Mouse (Mus musculus) kidney, embryonic 16.5 days (tissue): Measurements from ENCODE around the gene Gm20721. TPM values are rescaled to one million over a fixed set of nuclear protein-coding genes. Genes with fewer than 3 reads are reported as not detected.

Experiments used
- ATAC-seq: fragments of 200-750 bp; cut with Nextera tagmentation; 2 replicates; pipeline ENCODE4 v1.8.0; 2017; ENCODE audit warnings: moderate TSS enrichment; ENCODE audit not compliant: low FRiP score, low TSS enrichment
- H3K27ac ChIP-seq: fragments of 300-500 bp; sonication (generic); 2 replicates; pipeline ENCODE4 v1.5.1; 2014; ENCODE audit warnings: low read length
- H3K27me3 ChIP-seq: fragments of 300-500 bp; sonication (generic); 2 replicates; pipeline ENCODE4 v1.6.1; 2014; ENCODE audit warnings: low read length, control low read depth, mixed read lengths; ENCODE audit not compliant: insufficient read depth
- H3K36me3 ChIP-seq: fragments of 300-500 bp; sonication (generic); 2 replicates; pipeline ENCODE4 v1.6.1; 2014; ENCODE audit warnings: low read length, control low read depth, mixed read lengths; ENCODE audit not compliant: insufficient read depth
- H3K4me1 ChIP-seq: fragments of 300-500 bp; sonication (generic); 2 replicates; pipeline ENCODE4 v1.6.1; 2014; ENCODE audit warnings: low read length, control low read depth, mixed read lengths; ENCODE audit not compliant: insufficient read depth
- H3K4me2 ChIP-seq: fragments of 300-500 bp; sonication (generic); replicated peaks from 2 replicates; pipeline ENCODE4 v1.6.1; 2014; ENCODE audit warnings: low read depth, low read length
- H3K4me3 ChIP-seq: fragments of 300-500 bp; sonication (generic); 2 replicates; pipeline ENCODE4 v1.5.1; 2014; ENCODE audit warnings: mild to moderate bottlenecking, low read length
- H3K9ac ChIP-seq: fragments of 300-500 bp; sonication (generic); replicated peaks from 2 replicates; pipeline ENCODE4 v1.6.1; 2014; ENCODE audit warnings: low read length
- H3K9me3 ChIP-seq: fragments of 300-500 bp; sonication (generic); 2 replicates; pipeline ENCODE4 v1.6.1; 2016; ENCODE audit warnings: low read length, control low read depth
- WGBS: fragments of 180-500 bp; shearing (Covaris S2); extraction: QIAGEN DNeasy Blood & Tissue Kit; methylation state at CpG from one replicate; pipeline ENCODE4 v1.1.7; 2014; 5-methylcytosine and 5-hydroxymethylcytosine counted together
- polyA plus RNA-seq: library from polyadenylated mRNA; unstranded; fragments of >200 nt; fragmentation: Nextera tagmentation; extraction: Ambion mirVana; gene quantifications from 2 replicates; pipeline ENCODE4 v1.2.1, GENCODE M21; 2015

Gene Gm20721
- polyA plus RNA-seq, 1 experiment from 2014 or later: 18.2 TPM

DNA sequence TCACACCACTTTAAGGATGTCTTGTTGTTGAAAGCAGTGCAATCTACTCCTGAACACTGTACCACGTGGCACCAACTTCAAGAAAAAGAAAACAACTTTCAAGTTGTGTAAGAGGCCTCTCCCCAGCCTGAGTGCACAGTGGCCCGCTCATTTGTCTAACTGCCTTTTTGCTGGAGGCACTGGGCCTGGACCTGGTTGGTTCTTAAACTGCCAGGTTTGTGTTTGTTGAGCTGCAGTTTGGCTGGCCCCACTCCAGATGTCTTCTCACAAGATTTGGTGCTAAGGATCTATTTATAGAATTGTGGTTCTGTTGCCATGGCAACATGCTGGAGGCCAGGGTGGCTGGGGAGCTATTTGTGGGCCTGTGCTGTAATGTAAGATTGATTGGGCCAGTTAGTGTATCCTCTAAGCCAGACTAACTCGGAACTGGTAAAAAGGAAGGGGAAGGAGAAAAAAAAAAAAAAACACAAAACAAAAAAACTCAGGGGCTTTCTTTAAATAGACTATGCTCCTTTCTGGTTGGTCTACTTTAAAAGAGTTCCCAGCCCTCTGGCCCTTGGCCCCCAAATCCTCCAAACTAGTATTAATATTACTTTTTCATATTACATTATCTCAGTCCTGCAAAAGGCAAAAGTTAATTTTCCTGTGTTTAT, 2.4 kb downstream of the Gm20721 start:
- 0% methylated on average over 3 of the region's 3 CpGs for WGBS
- Histone ChIP-seq H3K4me3 (0 out of 2 replicates have a peak overlapping the region, but pooled peaks have one; percentile 9), H3K9me3 (peaks cover 4% of the 10 kb centered on the region; the same call in 1 of the 2 replicates), H3K36me3 (peaks cover 44% of the 10 kb centered on the region), H3K27me3 (no peaks in the 10 kb centered on the region), H3K4me1 (peaks cover 56% of the 10 kb centered on the region), H3K9ac (peak overlapping the region; percentile 50), H3K27ac (peak overlapping the region; percentile 90), H3K4me2 (peak overlapping the region; percentile 38)
- ATAC-seq: peak; percentile 76

GRCm38 (mm10) chr2:174343566-174343965, 2.9 kb downstream of the Gm20721 start:
- 0% methylated on average over 1 of the region's 1 CpGs for WGBS
- H3K9ac ChIP-seq: peak overlapping the region; percentile 50; the same call in 1 of the 2 replicates
- H3K36me3 ChIP-seq: peaks cover 44% of the 10 kb centered on the region

DNA sequence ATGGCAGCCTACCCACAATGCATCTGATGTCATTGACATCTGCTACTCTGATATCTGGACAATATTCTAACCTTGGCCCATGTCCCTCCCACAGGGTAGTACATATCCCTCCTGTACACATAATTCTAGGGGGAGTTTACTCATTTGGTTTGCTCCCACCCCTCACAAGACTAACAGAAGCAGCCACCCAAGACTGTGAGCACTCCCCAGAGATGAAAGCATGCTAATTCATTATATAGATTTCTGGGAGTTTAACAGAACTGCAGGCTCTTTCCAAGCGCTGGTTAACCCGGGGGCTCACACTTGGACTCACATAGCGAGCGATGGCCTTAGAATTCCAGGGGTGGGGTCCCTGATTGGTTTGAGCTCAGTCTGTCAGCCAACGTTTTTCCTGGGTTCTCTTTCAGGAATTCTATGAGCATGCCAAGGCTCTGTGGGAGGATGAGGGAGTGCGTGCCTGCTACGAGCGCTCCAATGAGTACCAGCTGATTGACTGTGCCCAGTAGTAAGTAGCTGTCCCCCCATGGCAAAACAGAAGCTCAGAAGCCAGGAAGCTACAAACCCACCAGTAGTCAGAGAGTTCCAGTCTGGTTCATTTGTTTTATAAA, 3.6 kb downstream of the Gm20721 start:
- peaks cover 4% of the 10 kb centered on the region; the same call in 1 of the 2 replicates for H3K9me3 ChIP-seq
- peak overlapping the region; percentile 90 for H3K27ac ChIP-seq
- H3K36me3 ChIP-seq: peaks cover 44% of the 10 kb centered on the region
- peaks cover 65% of the 10 kb centered on the region for H3K4me1 ChIP-seq
- H3K4me3 ChIP-seq: no peak overlapping the region
- no peak for ATAC-seq
- 44% methylated on average over 8 of the region's 8 CpGs for WGBS
- H3K4me2 ChIP-seq: peak overlapping the region; percentile 38; the same call in 1 of the 2 replicates
- no peak overlapping the region; the same call in 1 of the 2 replicates for H3K9ac ChIP-seq
- H3K27me3 ChIP-seq: no peaks in the 10 kb centered on the region

More at GRCm38 (mm10) chr2:174343566-174343965, 2.9 kb downstream of the Gm20721 start:
- no peaks in the 10 kb centered on the region for H3K27me3 ChIP-seq
- peak overlapping the region; percentile 38 for H3K4me2 ChIP-seq
- H3K4me3 ChIP-seq: 0 out of 2 replicates have a peak overlapping the region, but pooled peaks have one; percentile 9
- peak overlapping the region; percentile 90 for H3K27ac ChIP-seq
- ATAC-seq: 0 out of 2 replicates have a peak, but pooled peaks have one; percentile 10
- peaks cover 61% of the 10 kb centered on the region for H3K4me1 ChIP-seq
- peaks cover 4% of the 10 kb centered on the region; the same call in 1 of the 2 replicates for H3K9me3 ChIP-seq

GRCm38 (mm10) chr2:174340893-174341580, 5.5 kb downstream of the Gm20721 start:
- H3K4me3 ChIP-seq: no peak overlapping the region
- H3K27ac ChIP-seq: no peak overlapping the region
- H3K27me3 ChIP-seq: no peaks in the 10 kb centered on the region
- H3K4me2 ChIP-seq: no peak overlapping the region
- 66% methylated on average over 4 of the region's 4 CpGs for WGBS
- H3K9ac ChIP-seq: no peak overlapping the region
- H3K4me1 ChIP-seq: peaks cover 73% of the 10 kb centered on the region
- peaks cover under 1% of the 10 kb centered on the region; the same call in 1 of the 2 replicates for H3K9me3 ChIP-seq
- peaks cover 30% of the 10 kb centered on the region for H3K36me3 ChIP-seq
- no peak for ATAC-seq

DNA sequence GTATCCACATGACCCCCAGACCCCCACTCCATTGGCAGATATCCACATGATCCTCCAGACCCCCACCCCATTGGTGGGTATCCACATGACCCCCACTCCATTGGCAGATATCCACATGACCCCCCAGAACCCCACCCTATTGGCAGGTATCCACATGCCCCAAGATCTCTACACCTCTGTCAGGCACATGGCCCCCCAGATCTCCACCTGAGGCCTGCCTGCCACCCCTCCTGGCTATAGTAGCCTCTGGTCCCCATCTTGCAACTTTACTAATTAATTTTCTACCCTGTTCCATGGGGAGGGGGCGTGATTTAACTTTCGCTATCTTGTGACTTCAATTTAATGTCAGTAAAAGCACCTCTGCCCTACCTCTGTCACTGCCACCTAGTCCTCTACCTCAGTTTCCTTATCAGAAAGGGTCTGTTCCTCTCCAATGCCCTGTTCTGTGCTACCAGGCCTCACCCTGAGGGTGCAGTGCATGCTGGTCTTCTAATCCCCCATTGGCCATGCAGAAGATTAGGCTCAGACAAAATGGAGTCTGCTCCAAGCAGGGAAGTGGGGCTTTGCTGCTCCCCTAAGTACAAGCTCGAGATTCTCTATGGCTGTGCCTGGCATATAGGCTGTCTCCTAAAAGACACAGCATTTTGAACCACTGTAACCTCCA, 6.2 kb downstream of the Gm20721 start:
- Histone ChIP-seq H3K9ac (no peak overlapping the region), H3K4me1 (peaks cover 78% of the 10 kb centered on the region), H3K27me3 (no peaks in the 10 kb centered on the region), H3K4me2 (no peak overlapping the region), H3K36me3 (peaks cover 24% of the 10 kb centered on the region), H3K4me3 (no peak overlapping the region), H3K27ac (no peak overlapping the region; the same call in 1 of the 2 replicates), H3K9me3 (no peaks in the 10 kb centered on the region)
- no peak for ATAC-seq
- 77% methylated on average over 3 of the region's 3 CpGs for WGBS

DNA sequence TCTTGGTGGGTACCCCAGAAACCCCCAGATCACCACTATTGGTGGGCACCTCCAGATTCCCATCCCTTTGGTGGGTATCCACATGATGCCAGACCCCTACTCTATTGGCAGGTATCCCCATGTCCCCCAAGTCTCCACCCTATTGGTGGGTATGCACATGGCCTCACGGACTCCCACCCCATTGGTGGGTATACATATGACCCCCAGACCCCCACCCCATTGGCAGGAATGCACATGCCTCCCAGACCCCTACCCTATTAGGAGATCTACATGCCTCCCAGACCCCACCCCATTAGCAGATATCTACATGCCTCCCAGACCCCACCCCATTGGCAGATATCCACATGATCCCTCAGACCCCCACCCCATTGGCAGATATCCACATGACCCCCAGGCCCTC, 6.8 kb downstream of the Gm20721 start:
- no peak overlapping the region for H3K4me2 ChIP-seq
- no peaks in the 10 kb centered on the region for H3K9me3 ChIP-seq
- H3K36me3 ChIP-seq: peaks cover 18% of the 10 kb centered on the region
- H3K4me1 ChIP-seq: peaks cover 83% of the 10 kb centered on the region
- H3K27ac ChIP-seq: no peak overlapping the region
- no peaks in the 10 kb centered on the region for H3K27me3 ChIP-seq
- no peak overlapping the region for H3K9ac ChIP-seq
- 95% methylated on average over 1 of the region's 1 CpGs for whole genome bisulfite sequencing
- no peak for ATAC-seq
- H3K4me3 ChIP-seq: no peak overlapping the region

DNA sequence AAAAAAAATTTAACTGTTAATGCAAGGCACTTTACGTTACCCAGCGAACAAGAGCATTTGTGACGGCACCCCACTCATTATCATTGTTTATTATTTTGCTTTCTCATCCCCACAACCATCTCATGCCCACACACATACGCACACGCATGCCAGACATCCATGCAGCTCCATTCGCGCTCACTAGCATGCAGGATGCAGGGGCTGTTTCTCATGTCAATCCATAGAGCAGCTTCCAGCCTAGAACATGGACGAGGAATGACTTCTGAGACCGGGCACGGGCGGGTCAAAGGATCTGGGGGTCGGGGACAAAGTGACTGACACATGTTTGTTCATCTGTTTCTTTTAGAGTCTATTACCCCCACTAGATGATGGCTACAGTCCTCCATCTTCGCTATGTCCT, 9.2 kb downstream of the Gm20721 start:
- Histone ChIP-seq H3K9ac (no peak overlapping the region), H3K4me1 (peaks cover 85% of the 10 kb centered on the region), H3K27ac (no peak overlapping the region), H3K9me3 (no peaks in the 10 kb centered on the region), H3K4me3 (no peak overlapping the region), H3K27me3 (no peaks in the 10 kb centered on the region), H3K4me2 (no peak overlapping the region), H3K36me3 (peaks cover 15% of the 10 kb centered on the region)
- no peak for ATAC-seq
- WGBS: 82% methylated on average over 13 of the region's 13 CpGs

GRCm38 (mm10) chr2:174334415-174334814, 12.1 kb downstream of the Gm20721 start:
- no peak for ATAC-seq
- Histone ChIP-seq H3K36me3 (peaks cover 9% of the 10 kb centered on the region; the same call in 1 of the 2 replicates), H3K4me3 (no peak overlapping the region), H3K4me2 (peak overlapping the region; percentile 60), H3K9ac (0 out of 2 replicates have a peak overlapping the region, but pooled peaks have one; percentile 23), H3K4me1 (peaks cover 63% of the 10 kb centered on the region), H3K9me3 (no peaks in the 10 kb centered on the region), H3K27me3 (no peaks in the 10 kb centered on the region), H3K27ac (no peak overlapping the region)
- WGBS: 77% methylated on average over 10 of the region's 10 CpGs

DNA sequence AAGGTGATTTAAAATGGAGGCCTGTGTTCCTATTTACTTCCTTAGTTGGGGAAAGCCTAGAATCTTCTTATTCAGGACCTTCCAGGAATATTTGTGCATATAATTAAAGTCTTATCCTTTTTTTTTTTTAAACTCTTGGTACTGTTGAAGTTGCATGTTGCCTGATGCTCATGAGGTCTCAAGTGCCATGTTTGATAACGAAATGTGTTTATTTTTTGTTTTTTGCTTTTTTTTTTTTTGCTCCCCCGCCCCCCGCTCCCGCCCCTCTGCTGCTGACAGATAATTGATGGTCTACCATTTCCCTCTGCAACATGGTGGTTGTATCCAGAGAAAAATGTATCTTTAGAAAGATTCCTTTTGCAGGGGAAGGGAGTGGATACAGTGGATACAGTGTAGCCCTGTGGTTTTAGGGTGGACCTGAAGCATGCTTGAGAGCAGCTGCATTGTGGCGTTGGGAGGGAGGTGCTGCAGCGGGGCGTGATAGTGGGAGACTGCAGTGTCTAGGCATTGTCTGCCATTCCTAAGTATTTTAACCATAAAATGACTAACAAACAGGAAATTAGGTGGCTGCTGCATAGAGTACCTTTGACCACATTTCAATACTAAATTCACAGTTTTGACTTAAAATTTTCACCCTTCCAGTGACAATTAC, 13.1 kb downstream of the Gm20721 start:
- H3K9ac ChIP-seq: no peak overlapping the region
- 27% methylated on average over 7 of the region's 7 CpGs for WGBS
- ATAC-seq: no peak
- peaks cover 60% of the 10 kb centered on the region for H3K4me1 ChIP-seq
- no peaks in the 10 kb centered on the region for H3K27me3 ChIP-seq
- peak overlapping the region; percentile 24 for H3K4me3 ChIP-seq
- 0 out of 2 replicates have a peak overlapping the region, but pooled peaks have one; percentile 3 for H3K27ac ChIP-seq
- peaks cover 9% of the 10 kb centered on the region; the same call in 1 of the 2 replicates for H3K36me3 ChIP-seq
- H3K9me3 ChIP-seq: no peaks in the 10 kb centered on the region
- H3K4me2 ChIP-seq: peak overlapping the region; percentile 60
